Mouse (Mus musculus) liver, postnatal 0 days (tissue): ENCODE results near the gene Hoxa5.

Experiments
- CTCF ChIP-seq: sonication (generic); IDR thresholded peaks from 2 replicates; pipeline ENCODE4 v1.5.1; 2016; ENCODE audit warnings: antibody characterized with exemption, low read depth
- EP300 ChIP-seq: IDR thresholded peaks from 2 replicates; pipeline ENCODE4 v1.6.1; 2016; ENCODE audit warnings: antibody characterized with exemption, low read depth, mild to moderate bottlenecking

GRCm38 (mm10) chr6:52182030-52182429 lies 22.4 kb downstream of the Hoxa5 start:
- TF ChIP-seq CTCF (no peak), EP300 (no peak)
